Mouse (Mus musculus) spleen, adult 2 months (tissue): ENCODE results near the gene Sptbn2.

Source experiments
- CTCF ChIP-seq: fragments of 200-500 bp; IDR thresholded peaks from 2 replicates; pipeline ENCODE4 v1.5.1; 2011; ENCODE audit warnings: mild to moderate bottlenecking, inconsistent platforms; ENCODE audit not compliant: insufficient read depth, insufficient read length, insufficient replicate concordance; ENCODE audit errors: extremely low read depth
- POLR2A ChIP-seq: fragments of 200-500 bp; IDR thresholded peaks from 2 replicates; pipeline ENCODE4 v1.6.1; 2011; ENCODE audit warnings: low read depth, low read length, inconsistent platforms

DNA sequence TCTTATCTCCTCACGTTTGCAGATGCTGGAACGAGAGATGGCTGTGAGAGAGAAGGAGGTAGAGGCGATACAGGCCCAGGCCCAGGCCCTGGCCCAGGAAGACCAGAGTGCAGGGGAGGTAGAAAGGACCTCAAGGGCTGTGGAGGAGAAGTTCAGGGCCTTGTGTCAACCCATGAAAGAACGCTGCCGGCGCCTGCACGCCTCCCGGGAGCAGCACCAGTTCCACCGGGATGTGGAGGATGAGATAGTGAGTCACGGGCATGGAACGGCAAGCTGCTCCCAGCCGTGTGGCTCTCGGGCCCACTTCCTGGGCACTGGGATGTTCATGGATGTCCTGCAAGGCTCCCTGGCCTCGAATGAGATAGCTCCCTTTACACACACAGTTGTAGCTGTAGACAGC lies 33.1 kb downstream of the Sptbn2 start:
- TF ChIP-seq CTCF (no peak), POLR2A (no peak)
